Mouse (Mus musculus) CD8-positive naive resting alpha-beta T cell, adult 2 months (primary cell): ENCODE measurements around the gene Pard3.

Experiments
- DNase-seq, 2 experiments: peaks; one replicate each; pipeline ENCODE4 v3.0.0; 2022; ENCODE audit warnings: low read depth in 2 of 2, low spot score in 2 of 2

Gene Pard3

DNA sequence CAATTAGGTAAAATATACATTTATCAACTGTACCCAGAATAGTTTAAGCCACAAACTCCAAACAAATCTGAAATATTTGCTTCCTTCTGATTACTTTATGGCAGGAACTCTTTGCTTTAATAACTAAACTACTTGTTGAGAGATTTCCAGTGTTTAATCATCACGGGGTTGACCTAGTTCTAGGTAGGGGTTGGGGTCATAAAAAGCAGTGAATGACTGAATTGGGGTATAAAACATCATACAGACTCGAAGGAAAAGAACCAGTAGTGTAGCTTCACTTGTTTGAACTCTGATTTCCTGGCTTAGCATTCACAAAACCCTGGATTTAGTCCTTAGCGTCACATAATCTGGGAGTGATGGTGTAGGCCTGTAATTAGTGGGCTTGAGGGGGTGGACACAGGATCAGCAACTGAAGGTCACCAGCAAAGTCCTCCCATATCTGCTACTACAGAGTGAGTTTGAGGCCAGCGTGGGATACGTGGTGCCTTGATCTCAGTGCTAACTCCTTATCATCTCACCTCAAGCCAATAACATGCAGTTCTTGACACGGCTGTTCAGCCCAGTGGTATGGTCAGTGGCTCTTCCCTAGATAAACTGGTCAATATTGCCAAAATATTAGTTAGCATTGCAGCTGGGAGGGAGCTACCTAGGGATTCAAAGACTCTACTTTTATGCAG is 111.6 kb downstream of the Pard3 start:
- DNase-seq: no peak

DNA sequence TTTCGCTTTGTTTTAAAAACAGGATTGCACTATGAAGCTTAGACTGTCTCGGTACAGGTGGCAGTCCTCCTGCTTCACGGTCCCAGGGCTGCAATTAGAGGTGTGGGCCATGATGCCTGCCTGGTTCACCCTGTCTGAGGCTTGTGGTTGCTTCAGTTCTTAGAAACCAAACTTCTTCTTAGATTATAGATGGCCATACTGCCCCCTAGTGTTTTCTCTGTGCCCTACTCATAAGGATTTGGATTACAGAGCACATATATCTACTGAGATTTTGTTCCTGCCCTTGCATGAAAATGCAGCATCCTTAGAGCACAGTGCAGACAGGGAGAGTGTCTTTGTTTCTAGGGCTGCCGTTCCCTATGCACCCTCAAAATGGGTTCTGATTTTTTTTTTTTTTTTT is 114.9 kb downstream of the Pard3 start:
- no peak for DNase-seq

DNA sequence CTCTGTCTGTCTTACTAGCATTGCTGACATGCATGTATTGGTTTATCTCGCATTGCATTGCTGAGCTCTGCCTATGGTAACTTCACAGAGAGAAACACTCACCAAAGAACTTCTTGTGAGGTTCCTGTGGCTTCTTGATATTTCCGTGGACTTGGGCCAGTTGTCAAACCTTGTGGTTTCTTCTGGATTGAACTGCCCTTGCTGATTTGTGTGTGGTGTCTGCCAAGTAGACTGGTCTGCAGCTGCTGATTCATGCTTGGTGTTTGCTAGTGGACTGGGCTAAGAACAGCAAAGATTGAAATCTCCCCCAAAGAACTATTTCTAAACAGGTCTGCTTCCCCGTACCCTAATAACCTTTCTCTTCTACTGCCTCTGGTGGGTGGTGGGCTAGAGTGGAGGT is 117.6 kb downstream of the Pard3 start:
- no peak for DNase-seq

DNA sequence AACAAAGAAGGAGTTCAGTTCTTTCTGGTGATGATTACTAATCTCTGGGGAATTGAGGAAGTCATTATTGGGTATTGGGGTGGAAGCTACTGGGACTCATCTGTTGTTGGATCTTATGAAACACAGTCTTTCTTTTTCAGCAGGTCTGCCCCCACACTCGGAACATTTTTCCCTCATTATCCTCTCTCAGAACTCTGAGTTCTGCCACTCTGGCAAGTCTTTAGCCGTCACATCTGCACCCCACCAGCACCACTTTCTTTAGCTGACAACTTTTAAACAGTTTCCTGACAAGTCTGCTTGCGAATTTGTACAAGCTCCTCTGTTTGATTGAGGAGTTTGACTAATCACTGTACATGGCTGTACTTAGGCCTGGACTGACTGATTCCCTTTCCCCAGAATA is 118.4 kb downstream of the Pard3 start:
- no peak for DNase-seq

DNA sequence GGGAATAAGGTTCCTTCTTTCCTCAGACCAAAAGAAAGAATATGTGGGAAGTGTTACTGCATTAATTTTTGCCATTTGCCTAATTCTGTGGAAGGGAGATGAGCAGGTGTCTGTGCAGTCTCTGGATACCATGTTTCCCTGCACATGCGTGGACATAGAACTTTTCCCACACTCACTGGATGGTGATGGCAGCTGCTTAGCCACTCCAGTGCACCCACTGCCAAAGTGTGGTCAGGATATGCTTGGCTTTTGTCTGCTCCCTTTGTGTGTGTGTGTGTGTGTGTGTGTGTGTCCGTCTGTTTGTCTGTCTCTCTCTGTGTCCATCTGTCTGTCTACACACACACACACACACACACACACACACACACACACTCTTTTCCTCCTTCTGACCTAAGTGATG is 119.8 kb downstream of the Pard3 start:
- no peak for DNase-seq

DNA sequence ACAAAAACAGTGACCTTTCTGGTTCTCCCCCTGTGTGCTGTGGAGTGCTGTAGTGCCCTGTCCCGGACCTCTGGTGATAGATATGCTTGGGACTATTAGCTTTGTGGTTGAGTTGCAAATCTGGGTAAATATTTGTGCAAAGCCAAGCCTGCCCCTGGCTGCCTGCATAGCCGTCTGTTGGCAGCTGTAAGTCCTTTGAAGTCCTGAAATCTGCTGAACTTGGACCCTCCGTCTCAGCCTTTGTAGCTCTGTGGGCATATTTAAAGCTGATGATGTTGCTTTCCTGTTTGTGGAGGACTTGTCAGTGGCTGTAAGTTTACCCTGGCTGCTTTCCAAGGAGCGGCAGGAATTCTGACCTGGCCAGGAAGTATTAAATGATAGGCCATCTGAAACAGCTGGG is 120.3 kb downstream of the Pard3 start:
- DNase-seq: no peak

DNA sequence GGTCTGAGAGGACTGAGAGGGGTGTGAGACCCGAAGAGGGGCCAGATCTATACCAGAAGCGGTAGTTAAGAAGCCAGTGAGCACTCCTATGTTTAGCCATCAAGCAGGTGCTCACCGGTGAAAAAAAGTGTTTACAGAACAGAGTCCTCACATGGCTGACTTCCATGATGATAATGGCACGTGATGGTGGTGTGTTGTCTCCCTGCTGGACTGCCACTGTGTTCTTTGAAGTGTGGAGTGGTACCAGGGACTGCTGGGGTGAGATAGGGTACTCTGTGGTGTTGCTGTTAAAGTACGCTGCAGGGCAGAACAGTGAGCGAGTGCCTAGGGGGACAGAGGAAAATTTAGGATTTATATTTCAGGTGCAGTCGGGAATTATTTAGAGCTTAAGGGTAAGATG is 122.2 kb downstream of the Pard3 start:
- DNase-seq: no peak

DNA sequence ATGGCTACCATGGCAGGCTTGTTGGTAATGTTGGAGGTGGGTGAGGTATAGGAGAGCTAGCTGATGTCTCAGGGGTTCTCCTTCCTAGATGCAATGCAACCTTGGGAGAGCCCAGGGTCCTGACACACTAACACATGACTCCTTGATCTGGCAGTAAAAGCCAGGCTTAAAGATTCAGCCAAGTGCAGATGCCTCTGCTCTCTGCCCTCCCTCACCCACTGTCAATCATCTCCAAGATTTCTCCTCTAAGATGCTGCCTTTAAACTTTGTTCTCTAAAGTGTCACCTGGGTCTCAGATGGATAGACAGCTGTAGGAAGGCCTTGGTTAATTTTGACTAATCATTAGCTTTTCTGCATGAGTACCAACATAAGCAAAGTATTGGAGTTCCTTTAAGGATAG is 125.0 kb downstream of the Pard3 start:
- no peak for DNase-seq

DNA sequence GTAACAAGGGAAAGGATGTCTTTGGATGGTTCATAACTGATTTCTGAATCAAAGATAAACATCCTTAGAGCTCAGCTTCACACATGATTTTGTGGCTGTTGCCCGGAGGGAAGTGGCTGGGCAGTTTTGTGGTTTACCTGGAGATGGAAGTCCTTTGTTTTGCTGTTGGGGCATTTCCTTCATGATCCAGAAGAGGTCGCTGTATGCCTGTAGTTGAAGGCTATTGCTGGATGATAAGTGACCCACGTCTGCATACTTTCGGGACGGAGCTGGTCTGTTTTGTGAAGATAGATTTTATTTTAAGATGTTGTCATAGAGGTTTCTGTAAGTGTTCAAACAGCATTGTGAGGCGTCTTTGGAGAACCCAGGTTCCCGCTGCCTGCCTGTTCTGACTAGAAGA is 126.7 kb downstream of the Pard3 start:
- DNase-seq: no peak

DNA sequence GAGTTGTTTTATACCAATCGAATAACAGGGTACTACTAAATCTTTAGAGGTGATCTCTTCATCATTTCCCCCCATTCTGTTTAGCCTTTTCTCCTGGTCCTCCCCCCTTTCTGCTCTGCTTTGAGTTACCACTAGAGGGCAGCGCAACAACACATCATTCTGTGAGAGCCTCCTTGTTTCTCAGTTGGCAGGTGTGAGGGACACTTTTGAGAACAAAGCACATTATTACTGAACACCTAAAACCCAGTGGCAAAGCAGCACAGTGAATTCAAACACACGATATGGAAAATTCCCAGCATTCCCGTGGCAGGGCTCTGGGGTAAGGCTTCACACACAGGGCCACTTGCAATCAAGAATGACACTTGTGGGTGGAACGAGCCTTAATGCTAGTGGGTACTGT is 127.7 kb downstream of the Pard3 start:
- peak; percentile 2 for DNase-seq

DNA sequence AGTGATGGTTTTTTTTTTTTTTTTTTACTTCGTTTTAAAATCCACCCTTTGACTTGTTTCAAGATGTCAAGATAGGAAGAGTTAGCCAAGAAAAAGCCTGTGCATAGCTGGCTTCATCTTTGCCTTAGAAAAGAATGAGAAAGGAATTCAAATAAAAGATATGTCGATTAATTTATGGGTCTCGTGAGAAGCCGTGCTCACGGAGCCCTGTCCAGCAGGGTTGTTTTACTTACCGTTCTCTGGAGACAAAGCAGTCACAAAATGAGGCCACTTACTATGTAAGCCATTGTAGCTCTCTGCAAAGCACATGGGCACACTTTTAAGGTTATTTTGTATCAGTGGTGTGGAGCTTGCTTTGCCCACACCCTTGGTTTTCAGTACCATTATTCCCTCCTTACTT is 128.1 kb downstream of the Pard3 start:
- no peak for DNase-seq

DNA sequence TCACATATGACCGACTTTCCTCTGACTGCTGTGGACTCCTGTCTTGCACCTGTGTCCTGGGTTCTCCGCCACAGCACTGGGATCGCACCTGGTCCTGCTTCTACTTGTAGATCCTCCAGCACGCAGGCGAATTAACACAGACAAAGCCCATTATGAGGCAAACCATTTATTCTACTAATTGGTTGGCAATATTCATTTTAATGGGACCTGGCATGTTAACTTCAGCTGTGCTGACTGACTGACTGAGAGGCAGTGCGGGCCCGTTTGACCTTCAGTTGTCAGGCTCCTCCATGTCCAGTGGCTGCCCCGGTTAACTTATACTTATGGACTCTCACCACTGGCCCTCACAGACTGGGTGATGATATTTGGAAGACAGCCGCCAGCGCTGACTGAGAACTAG is 128.6 kb downstream of the Pard3 start:
- no peak for DNase-seq

DNA sequence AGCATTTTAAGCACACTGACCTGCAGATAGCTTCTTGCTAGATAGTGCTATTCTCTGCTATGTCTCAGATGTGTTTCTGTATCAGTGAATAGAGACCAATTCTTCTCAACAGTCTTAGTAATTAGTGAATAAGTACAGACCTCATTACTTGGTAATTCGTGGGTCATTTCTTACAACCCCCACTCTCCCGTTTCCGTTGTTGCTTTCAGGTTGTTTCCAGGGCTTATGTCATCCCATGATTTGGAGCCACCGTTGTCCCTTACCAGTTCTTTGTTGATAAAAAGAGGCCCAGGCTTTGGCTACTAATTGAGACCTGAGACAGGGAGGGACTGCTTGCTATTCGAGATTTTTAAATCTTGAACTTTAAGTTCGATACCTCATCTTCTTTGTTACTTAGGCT is 129.7 kb downstream of the Pard3 start:
- no peak for DNase-seq

DNA sequence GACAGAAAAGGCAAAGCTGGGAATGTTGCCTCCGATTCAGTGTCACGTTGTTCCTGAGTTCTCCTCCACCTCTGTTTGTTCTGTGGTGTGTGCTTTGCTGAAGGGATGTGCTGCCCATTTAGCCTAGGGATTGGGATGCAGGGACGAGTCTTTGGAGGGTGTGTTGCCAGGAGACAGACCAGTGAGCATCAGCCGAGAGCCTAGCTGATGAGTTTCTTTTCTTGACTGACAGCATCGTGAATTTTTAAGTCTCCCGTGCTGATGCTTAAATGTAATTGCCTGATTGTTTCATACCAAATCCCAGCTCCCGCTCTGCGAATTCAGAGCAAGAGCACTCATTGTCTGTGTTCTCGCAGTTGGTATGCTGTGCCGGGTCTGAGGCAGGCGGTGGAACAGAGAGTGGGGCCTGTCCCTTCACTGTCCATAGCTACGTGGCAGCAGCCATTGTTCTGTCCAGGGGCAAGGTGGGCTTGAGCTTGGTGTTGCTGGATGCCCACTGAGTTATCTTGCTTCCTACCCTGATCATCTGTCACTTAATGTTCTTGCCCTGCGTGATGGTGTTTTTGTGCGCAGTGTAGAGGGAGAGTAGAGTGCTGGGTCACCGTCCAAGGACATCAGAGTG is 131.2 kb downstream of the Pard3 start:
- DNase-seq: no peak

DNA sequence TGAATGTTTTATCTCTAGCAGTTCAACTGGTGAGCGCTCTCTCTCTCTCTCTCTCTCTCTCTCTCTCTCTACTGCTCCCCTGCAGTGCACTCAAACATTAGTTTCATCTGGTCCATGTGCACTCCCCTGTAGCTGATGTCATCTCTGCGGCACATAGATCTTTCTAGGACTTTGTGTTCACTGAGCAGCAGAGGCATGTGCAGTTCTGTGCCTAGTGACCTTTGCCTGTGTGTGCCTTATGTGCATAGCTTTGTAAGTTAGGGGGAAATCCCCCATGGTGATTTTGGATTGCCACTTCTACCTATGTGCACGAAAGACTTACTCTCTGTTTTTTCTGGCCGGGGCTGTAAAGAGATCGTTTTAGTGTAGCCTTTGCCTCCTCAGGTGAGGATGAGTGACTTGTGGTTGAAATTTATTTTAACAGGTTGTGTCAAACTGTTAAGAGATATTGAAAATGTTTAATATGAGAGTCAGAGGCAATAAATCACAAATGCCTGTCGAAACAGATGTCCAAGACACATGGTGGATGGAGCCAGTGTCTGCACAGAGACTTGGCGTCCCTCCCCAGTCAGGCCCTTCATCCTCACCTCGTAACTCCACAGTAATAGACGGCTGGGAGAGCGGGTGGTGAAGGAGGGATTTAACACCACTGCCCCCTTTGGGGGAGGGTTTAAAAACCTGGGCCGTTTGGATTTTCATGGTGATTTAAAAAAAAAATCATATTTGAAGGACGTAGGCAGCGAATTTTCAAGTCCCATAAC is 133.0 kb downstream of the Pard3 start:
- no peak for DNase-seq

DNA sequence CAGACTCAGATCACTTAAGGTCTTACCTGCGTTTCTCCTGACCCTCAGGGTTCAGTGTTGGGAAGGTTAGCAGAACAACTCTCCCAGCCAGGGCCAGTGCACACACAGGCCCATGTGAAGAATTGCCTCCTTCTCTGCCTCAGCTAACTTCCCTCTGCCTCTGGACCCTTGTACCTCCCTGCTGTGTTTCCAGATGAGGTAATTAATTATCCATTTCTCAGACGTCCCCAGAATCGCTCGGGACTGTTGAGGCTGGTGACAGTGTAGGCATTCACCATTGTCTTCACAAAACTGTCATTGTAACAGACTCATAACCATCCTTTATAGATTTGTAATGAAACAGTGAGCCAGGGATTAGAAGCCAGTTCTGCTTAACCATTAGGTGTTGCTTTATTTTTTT is 143.8 kb downstream of the Pard3 start:
- DNase-seq: no peak

DNA sequence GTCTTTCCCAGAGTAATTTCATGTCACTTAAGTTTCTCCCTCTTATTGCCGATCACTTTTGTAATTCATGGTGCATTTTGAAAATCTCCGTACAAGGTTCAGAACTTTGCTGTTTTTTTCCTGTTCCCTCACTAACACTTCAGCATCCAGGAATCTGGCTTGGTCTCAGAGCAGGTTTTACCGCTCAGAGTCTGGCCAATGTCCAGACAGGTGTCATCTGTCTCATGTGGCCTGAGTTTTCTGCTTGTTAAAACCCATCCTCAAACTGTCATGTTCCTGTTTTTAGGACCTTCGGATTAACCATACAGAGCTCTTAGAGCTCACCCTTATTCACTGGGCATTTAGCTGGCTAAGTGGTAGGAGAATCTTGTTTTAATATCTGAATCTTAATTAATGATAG is 146.9 kb downstream of the Pard3 start:
- DNase-seq: no peak

DNA sequence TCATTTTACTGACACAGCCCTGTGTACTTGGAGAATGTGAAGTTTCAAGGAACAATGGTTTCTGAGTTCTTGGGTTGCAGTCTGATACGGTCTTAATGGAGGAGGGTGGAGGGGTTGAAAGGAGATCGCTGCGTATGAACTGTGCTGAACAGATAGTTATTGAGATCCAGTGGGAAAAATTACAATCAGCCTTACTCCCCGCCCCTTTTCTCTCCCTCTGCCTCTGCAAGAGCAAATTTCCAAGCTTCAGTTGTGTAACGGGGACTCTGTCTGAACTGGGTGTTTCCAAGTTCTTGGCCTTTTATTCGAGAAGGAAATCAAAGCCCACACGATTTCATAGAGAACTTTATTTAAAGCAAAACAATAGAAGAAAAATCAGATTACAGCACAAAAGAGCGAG is 150.6 kb downstream of the Pard3 start:
- no peak for DNase-seq

DNA sequence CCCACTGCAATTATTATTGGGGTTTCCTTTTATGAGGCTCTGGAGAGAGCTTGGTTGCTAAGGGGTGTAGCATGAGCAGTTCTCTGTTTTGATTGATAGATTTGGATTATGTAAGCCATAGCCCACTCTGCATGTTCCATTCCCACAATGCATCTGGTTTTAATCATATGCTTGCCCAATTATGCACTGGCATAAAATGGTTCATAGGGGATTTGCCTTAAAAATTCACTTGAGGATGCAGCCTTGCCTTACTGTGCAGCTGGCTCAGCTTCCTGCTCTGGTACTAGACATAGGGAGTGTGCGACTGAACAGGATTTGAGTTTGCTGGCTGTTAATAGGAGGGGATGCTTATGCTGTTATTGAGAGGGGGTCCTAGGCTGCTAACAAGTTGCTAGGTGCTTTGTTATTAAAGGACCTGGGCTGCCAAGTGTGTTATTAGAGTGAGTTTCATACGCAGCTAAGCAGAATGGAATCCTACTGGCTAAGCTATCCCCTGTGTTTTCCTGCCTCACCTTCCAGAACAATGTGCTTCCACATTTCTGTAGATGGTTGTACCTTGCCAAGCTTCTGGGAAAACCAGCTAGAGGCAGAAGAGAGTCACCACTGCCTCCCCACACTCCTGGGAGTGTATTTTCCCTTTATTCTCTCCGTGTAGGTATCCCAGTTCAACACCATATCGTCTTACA is 151.2 kb downstream of the Pard3 start:
- DNase-seq: no peak

DNA sequence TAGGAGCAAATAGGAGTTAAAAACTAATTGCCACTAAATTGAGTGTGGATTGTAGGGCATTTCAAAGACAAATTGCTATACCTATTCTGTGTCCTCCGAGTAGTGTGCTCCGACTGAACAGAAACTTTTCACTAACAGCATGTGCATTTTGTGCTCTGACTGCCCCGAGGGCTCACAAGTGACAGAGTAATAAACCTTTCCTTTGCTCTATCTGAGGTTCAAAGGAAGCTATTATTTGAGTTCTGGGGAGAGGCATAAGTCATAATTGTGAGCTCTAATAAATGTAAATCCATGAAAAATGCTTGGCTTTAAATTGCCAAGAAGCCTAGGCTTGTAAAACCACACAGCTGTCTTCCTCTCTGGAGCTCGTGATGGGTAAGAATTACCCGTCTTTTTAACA is 156.5 kb downstream of the Pard3 start:
- DNase-seq: no peak

DNA sequence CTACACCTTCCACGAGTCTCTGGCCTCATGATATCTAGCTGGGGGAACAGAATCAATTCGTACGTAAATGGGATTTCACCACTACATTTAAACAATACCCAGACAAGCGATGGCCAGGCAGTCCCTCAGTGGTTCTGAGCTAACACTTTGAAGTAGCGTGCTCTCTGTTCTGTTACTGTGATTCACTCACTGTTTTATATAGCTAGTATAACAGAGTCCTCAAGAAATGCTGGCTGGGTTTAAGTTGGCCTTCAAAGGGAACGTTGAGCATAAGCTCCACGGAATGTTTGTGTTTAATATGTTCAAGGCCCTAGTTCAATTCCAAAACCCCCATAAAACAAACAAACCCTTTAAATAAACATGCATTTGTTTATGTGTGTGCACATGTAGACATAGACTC is 156.9 kb downstream of the Pard3 start:
- no peak for DNase-seq

DNA sequence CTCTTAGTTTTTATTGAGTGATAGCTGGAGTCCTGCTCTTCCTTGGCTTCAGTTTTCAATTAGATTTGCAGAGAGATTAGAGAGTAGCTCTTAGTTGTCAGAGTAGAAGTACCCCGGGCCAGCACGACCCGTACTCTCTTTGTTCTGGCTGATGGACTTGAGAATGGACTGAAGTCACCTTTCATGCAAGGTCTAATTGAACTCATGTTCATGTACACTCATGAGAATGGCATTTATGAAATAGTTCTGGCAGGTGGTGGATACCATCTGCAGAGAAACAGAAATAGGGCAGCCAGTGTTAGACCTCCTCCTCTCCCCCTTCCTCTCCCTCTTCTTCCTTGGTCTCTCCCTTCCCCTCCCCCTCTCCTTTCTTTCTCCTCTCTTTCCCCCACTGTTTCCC is 158.7 kb downstream of the Pard3 start:
- DNase-seq: no peak
